Mouse (Mus musculus) limb, embryonic 14.5 days (tissue): ENCODE measurements at regions not wholly inside any gene's neighbourhood (a gene's known extent, or its start where the extent isn't known, plus 50 kb on each side); places are given as distances from the start of the nearest gene placed in this dataset.

Experiments used
- ATAC-seq: fragments of 200-750 bp; cut with Nextera tagmentation; 2 replicates; pipeline ENCODE4 v1.8.0; 2017; ENCODE audit warnings: low read depth, moderate number of reproducible peaks, moderate TSS enrichment; ENCODE audit not compliant: low FRiP score
- DNase-seq: peaks from one replicate; pipeline ENCODE4 v3.0.0-alpha.2; 2015; ENCODE audit warnings: low spot score
- H3K27ac ChIP-seq: fragments of 300-500 bp; sonication (generic); replicated peaks from 2 replicates; pipeline ENCODE4 v1.5.1; 2014; ENCODE audit warnings: low read depth, mild to moderate bottlenecking, low read length, moderate library complexity, mixed read lengths
- H3K27me3 ChIP-seq: fragments of 300-500 bp; sonication (generic); 2 replicates; pipeline ENCODE4 v1.6.1; 2014; ENCODE audit warnings: low read length, mixed read lengths; ENCODE audit not compliant: control insufficient read depth, insufficient read depth
- H3K36me3 ChIP-seq: fragments of 300-500 bp; sonication (generic); 2 replicates; pipeline ENCODE4 v1.6.1; 2014; ENCODE audit warnings: mild to moderate bottlenecking, low read length, moderate library complexity, mixed read lengths; ENCODE audit not compliant: control insufficient read depth, insufficient read depth
- H3K4me1 ChIP-seq: fragments of 300-500 bp; sonication (generic); 2 replicates; pipeline ENCODE4 v1.6.1; 2014; ENCODE audit warnings: antibody characterized with exemption, low read length, mixed read lengths; ENCODE audit not compliant: control insufficient read depth, insufficient read depth
- H3K4me2 ChIP-seq: fragments of 300-500 bp; sonication (generic); replicated peaks from 2 replicates; pipeline ENCODE4 v1.6.1; 2014; ENCODE audit warnings: low read depth, mild to moderate bottlenecking, low read length, moderate library complexity; ENCODE audit not compliant: severe bottlenecking
- H3K4me3 ChIP-seq: fragments of 300-500 bp; sonication (generic); replicated peaks from 2 replicates; pipeline ENCODE4 v1.5.1; 2014; ENCODE audit warnings: low read length
- H3K9ac ChIP-seq: fragments of 300-500 bp; sonication (generic); 2 replicates; pipeline ENCODE4 v1.6.1; 2014; ENCODE audit warnings: mild to moderate bottlenecking, low read depth, low read length, moderate library complexity; ENCODE audit not compliant: severe bottlenecking
- H3K9me3 ChIP-seq: fragments of 300-500 bp; sonication (generic); 2 replicates; pipeline ENCODE4 v1.6.1; 2016; ENCODE audit warnings: low read length; ENCODE audit not compliant: control insufficient read depth
- POLR2A ChIP-seq: fragments of 200-500 bp; IDR thresholded peaks from 2 replicates; pipeline ENCODE4 v1.8.0; 2012; ENCODE audit warnings: inconsistent platforms, mild to moderate bottlenecking, moderate library complexity, borderline replicate concordance; ENCODE audit not compliant: insufficient read depth, insufficient read length; ENCODE audit errors: extremely low read depth
- whole genome bisulfite sequencing: fragments of 180-500 bp; shearing (Covaris S2); extraction: QIAGEN DNeasy Blood & Tissue Kit; methylation state at CpG from one replicate; pipeline ENCODE4 v1.1.7; 2014; 5-methylcytosine and 5-hydroxymethylcytosine counted together

DNA sequence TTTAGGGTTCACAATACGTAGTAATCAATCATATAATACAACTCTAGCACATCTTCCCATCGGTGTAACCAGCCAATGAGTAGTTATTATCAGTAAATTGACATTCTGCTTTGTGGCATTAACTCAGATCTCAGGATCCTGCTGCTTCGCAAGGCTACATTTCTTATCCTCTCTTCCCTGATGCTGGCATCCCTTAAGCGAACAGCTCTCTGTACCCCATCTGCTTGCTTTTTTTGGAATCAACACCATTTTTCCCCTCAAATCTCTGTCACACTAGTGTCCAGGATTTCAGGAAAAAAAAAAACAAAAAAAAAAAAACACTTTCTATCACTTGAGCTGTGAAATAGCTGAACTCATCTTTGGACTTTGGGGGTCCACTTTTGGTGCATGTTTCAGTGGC, 263.1 kb downstream of the Phf14 start:
- H3K4me1 ChIP-seq = no peaks in the 10 kb centered on the region
- H3K9me3 ChIP-seq = no peaks in the 10 kb centered on the region
- ATAC-seq (no peak), DNase-seq (no peak)
- H3K4me2 ChIP-seq = no peak overlapping the region
- no peak overlapping the region for H3K27ac ChIP-seq
- no peak for TF ChIP-seq POLR2A
- H3K9ac ChIP-seq = no peak overlapping the region
- H3K4me3 ChIP-seq = no peak overlapping the region
- H3K27me3 ChIP-seq = no peaks in the 10 kb centered on the region
- H3K36me3 ChIP-seq = no peaks in the 10 kb centered on the region
- WGBS = 84% methylated on average over 4 of the region's 4 CpGs

- no peaks in the 10 kb centered on the region for H3K36me3 ChIP-seq
- no peaks in the 10 kb centered on the region for H3K9me3 ChIP-seq
- H3K4me3 ChIP-seq = no peak overlapping the region
- WGBS = 81% methylated on average over 2 of the region's 2 CpGs
- no peaks in the 10 kb centered on the region for H3K27me3 ChIP-seq
- no peak overlapping the region for H3K9ac ChIP-seq
- H3K4me1 ChIP-seq = no peaks in the 10 kb centered on the region
- H3K4me2 ChIP-seq = no peak overlapping the region
- H3K27ac ChIP-seq = no peak overlapping the region
- DNase-seq = no peak
- no peak for ATAC-seq
- no peak for TF ChIP-seq POLR2A
Measured at GRCm38 (mm10) chr6:12171189-12171588, 263.6 kb downstream of the Phf14 start.

DNA sequence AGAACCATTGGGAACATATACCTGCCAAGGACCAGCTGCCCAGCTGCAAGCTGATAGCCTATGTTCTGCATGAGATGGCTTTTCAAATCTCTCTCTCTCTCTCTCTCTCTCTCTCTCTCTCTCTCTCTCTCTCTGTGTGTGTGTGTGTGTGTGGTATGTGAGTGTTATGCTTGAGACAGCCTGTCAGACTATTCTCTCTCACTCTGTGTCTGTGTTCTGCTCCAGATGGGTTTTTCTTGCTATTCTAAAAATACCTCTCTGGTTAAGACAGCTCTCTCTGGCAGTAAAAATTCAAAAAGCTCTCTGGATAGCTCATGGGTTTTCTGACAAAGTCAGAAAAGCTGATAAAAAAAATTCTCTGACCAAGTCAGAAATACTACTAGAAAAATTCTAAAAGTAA, 270.4 kb downstream of the Phf14 start:
- Histone ChIP-seq H3K27me3 (no peaks in the 10 kb centered on the region), H3K27ac (no peak overlapping the region), H3K4me1 (no peaks in the 10 kb centered on the region), H3K4me3 (no peak overlapping the region), H3K9ac (no peak overlapping the region), H3K36me3 (no peaks in the 10 kb centered on the region), H3K4me2 (no peak overlapping the region), H3K9me3 (no peaks in the 10 kb centered on the region)
- no peak for ATAC-seq
- no peak for DNase-seq
- no peak for TF ChIP-seq POLR2A

- Histone ChIP-seq H3K4me2 (no peak overlapping the region), H3K9me3 (no peaks in the 10 kb centered on the region), H3K9ac (no peak overlapping the region), H3K27ac (no peak overlapping the region), H3K27me3 (no peaks in the 10 kb centered on the region), H3K36me3 (no peaks in the 10 kb centered on the region), H3K4me1 (no peaks in the 10 kb centered on the region), H3K4me3 (no peak overlapping the region)
- TF ChIP-seq POLR2A = no peak
- DNase-seq (no peak), ATAC-seq (no peak)
- WGBS = 84% methylated on average over 3 of the region's 3 CpGs
Measured at GRCm38 (mm10) chr6:12180951-12181350, 273.3 kb downstream of the Phf14 start.

GRCm38 (mm10) chr6:12210190-12210589, 302.6 kb downstream of the Phf14 start:
- Histone ChIP-seq H3K4me1 (no peaks in the 10 kb centered on the region), H3K27me3 (no peaks in the 10 kb centered on the region), H3K27ac (no peak overlapping the region), H3K36me3 (no peaks in the 10 kb centered on the region), H3K9me3 (no peaks in the 10 kb centered on the region), H3K9ac (no peak overlapping the region), H3K4me2 (no peak overlapping the region), H3K4me3 (no peak overlapping the region)
- TF ChIP-seq POLR2A = no peak
- no peak for ATAC-seq
- DNase-seq = no peak
- 37% methylated on average over 1 of the region's 1 CpGs for WGBS

DNA sequence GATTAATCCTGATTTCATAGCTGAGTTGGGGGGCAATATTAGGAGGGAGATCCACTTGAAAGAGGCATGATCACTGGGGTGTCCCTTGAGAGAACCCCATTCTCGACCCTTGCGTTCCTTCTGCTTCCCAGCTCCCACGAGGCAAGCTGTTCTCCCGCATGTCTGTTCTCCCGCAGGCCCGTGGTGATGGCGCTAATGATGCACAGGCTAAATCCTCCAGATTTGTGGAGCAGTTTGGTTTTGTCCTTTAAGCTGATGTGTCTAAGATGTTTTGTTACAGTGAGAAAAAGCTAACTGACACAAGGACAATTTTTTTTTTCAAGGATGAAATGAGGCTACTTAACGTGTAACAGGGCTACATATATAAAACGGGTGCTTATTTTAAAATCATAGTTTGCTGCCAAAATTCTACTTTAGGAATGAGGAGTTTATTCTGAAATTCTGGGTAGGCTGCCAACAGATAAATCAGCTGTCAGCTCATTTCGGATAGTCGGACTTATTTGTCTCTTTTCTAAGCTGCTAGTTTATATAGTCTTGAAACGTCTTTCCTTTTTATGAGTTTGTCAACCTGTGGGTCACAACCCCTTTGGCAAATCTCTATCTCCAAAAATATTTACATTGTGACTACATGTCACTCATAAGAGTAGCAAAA, 307.0 kb downstream of the Phf14 start:
- ATAC-seq (no peak), DNase-seq (no peak)
- WGBS = 81% methylated on average over 12 of the region's 12 CpGs
- no peak for TF ChIP-seq POLR2A
- Histone ChIP-seq H3K36me3 (no peaks in the 10 kb centered on the region), H3K4me3 (no peak overlapping the region), H3K9ac (no peak overlapping the region), H3K4me2 (no peak overlapping the region), H3K27me3 (no peaks in the 10 kb centered on the region), H3K9me3 (no peaks in the 10 kb centered on the region), H3K4me1 (no peaks in the 10 kb centered on the region), H3K27ac (no peak overlapping the region)
